Mouse (Mus musculus): ENCODE measurements around the gene Gltpd2.

GRCm38 (mm10) chr11:70500476-70500812 lies 18.6 kb upstream of the Gltpd2 start:
- no peak for TF ChIP-seq CTCF (IDR thresholded peaks at IDR 0.05; ENCODE audit: control insufficient read depth, insufficient read depth, low read length)
- TF ChIP-seq POLR2A (IDR thresholded peaks at IDR 0.05; ENCODE audit: borderline replicate concordance, control insufficient read depth, low read depth, low read length) = no peak
